Mouse (Mus musculus) erythroblast, embryonic 14.5 days (primary cell): ENCODE results near the gene Wdr82. TPM values are rescaled to one million over a fixed set of nuclear protein-coding genes. Genes with fewer than 3 reads are reported as not detected.

Source experiments
- H3K27me3 ChIP-seq: 2 replicates; pipeline ENCODE4 v1.6.1; 2012; ENCODE audit warnings: inconsistent platforms; ENCODE audit not compliant: control insufficient read depth
- H3K36me3 ChIP-seq: 2 replicates; pipeline ENCODE4 v1.6.1; 2012; ENCODE audit warnings: mild to moderate bottlenecking, inconsistent platforms; ENCODE audit not compliant: control insufficient read depth
- H3K4me1 ChIP-seq: 2 replicates; pipeline ENCODE4 v1.6.1; 2012; ENCODE audit warnings: inconsistent platforms; ENCODE audit not compliant: control insufficient read depth
- H3K4me3 ChIP-seq: replicated peaks from 2 replicates; pipeline ENCODE3; 2012; ENCODE audit warnings: moderate library complexity, mild to moderate bottlenecking, inconsistent platforms
- H3K9me3 ChIP-seq: 2 replicates; pipeline ENCODE4 v1.6.1; 2012; ENCODE audit warnings: low read length, inconsistent platforms, mixed read lengths; ENCODE audit not compliant: control insufficient read depth
- GATA1 ChIP-seq: IDR thresholded peaks from 2 replicates; pipeline ENCODE4 v1.6.1; 2012; ENCODE audit warnings: low read length, inconsistent platforms, mixed read lengths
- TAL1 ChIP-seq: IDR thresholded peaks from 3 replicates; pipeline ENCODE4 v1.6.1; 2012; ENCODE audit warnings: low read length, inconsistent platforms, mixed read lengths
- polyA plus RNA-seq: library from polyadenylated mRNA; stranded (reverse); fragments of >175 nt; gene quantifications from 2 replicates; pipeline ENCODE4 v1.2.3, GENCODE M21; 2012

The Wdr82 gene
- polyA plus RNA-seq, 1 experiment = 0.51 TPM

GRCm38 (mm10) chr9:106192024-106192423, 21.3 kb downstream of the Wdr82 start:
- TF ChIP-seq GATA1 (no peak), TAL1 (no peak)
- H3K36me3 ChIP-seq = peaks cover 83% of the 10 kb centered on the region

GRCm38 (mm10) chr9:106192998-106193397, 22.3 kb downstream of the Wdr82 start:
- Histone ChIP-seq H3K9me3 (no peaks in the 10 kb centered on the region), H3K4me1 (peaks cover 4% of the 10 kb centered on the region; the same call in 1 of the 2 replicates), H3K27me3 (peaks cover 5% of the 10 kb centered on the region; the same call in 1 of the 2 replicates), H3K36me3 (peaks cover 73% of the 10 kb centered on the region), H3K4me3 (no peak overlapping the region)
- TF ChIP-seq GATA1 (no peak), TAL1 (no peak)

More at GRCm38 (mm10) chr9:106192024-106192423, 21.3 kb downstream of the Wdr82 start:
- H3K4me3 ChIP-seq = no peak overlapping the region
- H3K9me3 ChIP-seq = no peaks in the 10 kb centered on the region
- H3K4me1 ChIP-seq = no peaks in the 10 kb centered on the region
- no peaks in the 10 kb centered on the region for H3K27me3 ChIP-seq

GRCm38 (mm10) chr9:106193930-106194807, 23.4 kb downstream of the Wdr82 start:
- H3K9me3 ChIP-seq = no peaks in the 10 kb centered on the region
- TF ChIP-seq TAL1 (no peak), GATA1 (no peak)
- H3K36me3 ChIP-seq = peaks cover 61% of the 10 kb centered on the region
- H3K4me1 ChIP-seq = peaks cover 13% of the 10 kb centered on the region
- H3K27me3 ChIP-seq = peaks cover 9% of the 10 kb centered on the region
- no peak overlapping the region for H3K4me3 ChIP-seq

GRCm38 (mm10) chr9:106195693-106196092, 25.0 kb downstream of the Wdr82 start:
- TF ChIP-seq TAL1 = no peak
- TF ChIP-seq GATA1 = no peak
- Histone ChIP-seq H3K36me3 (peaks cover 46% of the 10 kb centered on the region), H3K27me3 (peaks cover 9% of the 10 kb centered on the region), H3K4me1 (peaks cover 26% of the 10 kb centered on the region), H3K4me3 (no peak overlapping the region), H3K9me3 (no peaks in the 10 kb centered on the region)

GRCm38 (mm10) chr9:106197081-106197713, 26.5 kb downstream of the Wdr82 start:
- TF ChIP-seq GATA1 = no peak
- TF ChIP-seq TAL1 = no peak
- peaks cover 30% of the 10 kb centered on the region for H3K4me1 ChIP-seq
- H3K27me3 ChIP-seq = peaks cover 9% of the 10 kb centered on the region
- H3K36me3 ChIP-seq = peaks cover 31% of the 10 kb centered on the region
- H3K9me3 ChIP-seq = no peaks in the 10 kb centered on the region
- H3K4me3 ChIP-seq = no peak overlapping the region

GRCm38 (mm10) chr9:106197732-106198131, 27.0 kb downstream of the Wdr82 start:
- TF ChIP-seq GATA1 (no peak), TAL1 (no peak)
- no peak overlapping the region for H3K4me3 ChIP-seq
- H3K4me1 ChIP-seq = peaks cover 36% of the 10 kb centered on the region
- H3K9me3 ChIP-seq = no peaks in the 10 kb centered on the region
- peaks cover 9% of the 10 kb centered on the region for H3K27me3 ChIP-seq
- H3K36me3 ChIP-seq = peaks cover 25% of the 10 kb centered on the region

- peak overlapping the region; percentile 71 for H3K4me3 ChIP-seq
- no peaks in the 10 kb centered on the region for H3K9me3 ChIP-seq
- peaks cover 48% of the 10 kb centered on the region for H3K4me1 ChIP-seq
- H3K27me3 ChIP-seq = peaks cover 9% of the 10 kb centered on the region
- peaks cover 17% of the 10 kb centered on the region for H3K36me3 ChIP-seq
- TF ChIP-seq TAL1 = no peak
- no peak for TF ChIP-seq GATA1
These were observed 28.3 kb downstream of the Wdr82 start for GRCm38 (mm10) chr9:106198962-106199458.

- no peaks in the 10 kb centered on the region for H3K9me3 ChIP-seq
- peaks cover 9% of the 10 kb centered on the region for H3K27me3 ChIP-seq
- peaks cover 13% of the 10 kb centered on the region for H3K36me3 ChIP-seq
- TF ChIP-seq TAL1 (no peak), GATA1 (no peak)
- H3K4me1 ChIP-seq = peaks cover 55% of the 10 kb centered on the region
- peak within 1 kb of the TSS; percentile 71 for H3K4me3 ChIP-seq
These were observed 29.0 kb downstream of the Wdr82 start, which contains the start of gene Ppm1m for GRCm38 (mm10) chr9:106199535-106200272. TSS of gene Ppm1m (minus strand) at chr9:106199746.
